Mouse (Mus musculus): ENCODE data around the gene Katnb1.

GRCm38 (mm10) chr8:95101972-95102371 is 21.0 kb downstream of the Katnb1 start:
- TF ChIP-seq GATA1 (IDR thresholded peaks at IDR 0.05; ENCODE audit: borderline replicate concordance, low read length) (no peak), FLI1 (IDR thresholded peaks at IDR 0.05; ENCODE audit: low read length) (no peak)

All from megakaryocyte, embryonic 14.5 days (primary cell).